Mouse (Mus musculus) heart, postnatal 0 days (tissue): ENCODE results near the gene Aig1.

Experiments used
- CTCF ChIP-seq: IDR thresholded peaks from 2 replicates; pipeline ENCODE4 v1.5.1; 2016; ENCODE audit warnings: antibody characterized with exemption, control low read depth, low read depth
- EP300 ChIP-seq: IDR thresholded peaks from 2 replicates; pipeline ENCODE4 v1.6.1; 2016; ENCODE audit warnings: antibody characterized with exemption, low read depth

DNA sequence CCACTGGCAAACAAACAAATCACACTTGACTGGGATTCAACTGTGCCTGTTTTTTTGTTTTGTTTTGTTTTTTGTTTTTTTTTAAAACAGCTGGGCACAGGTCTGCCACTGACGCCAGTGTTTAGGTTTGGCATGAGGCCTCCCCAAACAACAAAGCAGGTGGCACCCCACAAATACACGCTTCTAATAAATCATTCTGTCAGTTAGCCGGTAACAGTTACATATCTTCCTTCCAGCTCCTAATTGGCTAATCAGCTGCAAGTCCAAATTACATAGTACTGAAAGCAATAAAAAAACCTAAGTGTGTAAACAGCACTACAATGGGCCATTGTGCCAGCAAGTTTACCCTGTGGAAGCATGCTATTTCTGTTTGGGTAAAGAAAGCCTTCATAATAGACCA, 18.7 kb downstream of the Aig1 start:
- TF ChIP-seq CTCF (no peak), EP300 (no peak)
